Mouse (Mus musculus): ENCODE data around the gene Gm11011. TPM values are rescaled to one million over a fixed set of nuclear protein-coding genes. Genes with fewer than 3 reads are reported as not detected.
"Not testable (repeated sequence)": the region's sequence is repeated elsewhere in the genome, so short reads cannot be mapped to it uniquely, and the experiment has no call there.

Gm11011 gene
- not detected in 2 replicates for total RNA-seq (2017)

DNA sequence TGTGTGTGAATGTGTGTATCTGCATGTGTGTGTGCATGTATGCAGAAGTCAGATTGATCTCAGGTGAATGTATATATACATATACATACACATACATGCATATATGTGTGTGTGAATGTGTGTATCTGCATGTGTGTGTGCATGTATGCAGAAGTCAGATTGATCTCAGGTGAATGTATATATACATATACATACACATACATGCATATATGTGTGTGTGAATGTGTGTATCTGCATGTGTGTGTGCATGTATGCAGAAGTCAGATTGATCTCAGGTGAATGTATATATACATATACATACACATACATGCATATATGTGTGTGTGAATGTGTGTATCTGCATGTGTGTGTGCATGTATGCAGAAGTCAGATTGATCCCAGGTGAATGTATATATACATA, at the start of gene Gm11011:
Gm11011 (minus strand) TSS at position 101 of the 400 bp plus-strand sequence.
- not testable (repeated sequence) for ATAC-seq (replicated peaks; ENCODE audit: low read depth, poor library complexity, severe bottlenecking)

DNA sequence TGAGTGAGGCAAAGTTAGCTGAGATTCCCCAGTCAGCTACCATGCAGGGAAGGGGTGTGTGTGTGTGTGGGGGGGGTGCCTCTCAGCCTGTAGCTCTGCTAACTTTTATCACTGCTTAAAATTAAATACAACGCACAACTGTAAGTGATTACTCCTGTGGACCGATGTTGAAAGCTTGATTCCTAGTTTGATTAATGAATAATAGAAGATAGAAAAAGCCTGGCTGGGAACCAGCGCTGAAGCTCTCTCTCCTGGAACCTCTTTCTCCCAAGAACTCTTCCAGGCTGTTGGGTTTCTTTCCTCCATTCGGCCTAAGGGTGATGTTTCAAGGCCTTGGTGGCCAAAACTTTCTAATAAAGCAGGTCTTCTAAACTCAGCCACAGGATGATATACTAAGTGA, 48.9 kb upstream of the Gm11011 start:
- ATAC-seq (replicated peaks; ENCODE audit: low read depth, poor library complexity, severe bottlenecking) = no peak

DNA sequence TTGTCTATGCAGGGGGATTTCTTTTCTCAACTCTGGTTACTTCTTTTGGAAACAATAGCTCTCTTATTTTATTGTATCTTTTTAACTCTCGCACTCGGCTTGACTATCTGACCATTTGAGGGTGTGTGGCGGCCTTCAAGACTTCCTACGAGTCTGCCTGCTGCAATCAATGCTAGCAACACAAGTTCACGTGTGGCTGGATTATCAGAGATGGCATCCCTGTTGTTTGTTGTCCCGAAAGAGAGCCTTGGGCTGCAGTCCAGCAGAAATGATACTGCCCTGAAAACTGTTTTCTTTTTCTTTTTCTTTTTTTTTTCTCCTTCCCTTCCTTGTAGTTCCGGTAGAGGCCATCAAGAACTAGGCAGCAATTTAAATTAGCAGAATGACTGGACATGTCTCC, 47.9 kb upstream of the Gm11011 start:
- no peak for ATAC-seq (replicated peaks; ENCODE audit: low read depth, poor library complexity, severe bottlenecking)

DNA sequence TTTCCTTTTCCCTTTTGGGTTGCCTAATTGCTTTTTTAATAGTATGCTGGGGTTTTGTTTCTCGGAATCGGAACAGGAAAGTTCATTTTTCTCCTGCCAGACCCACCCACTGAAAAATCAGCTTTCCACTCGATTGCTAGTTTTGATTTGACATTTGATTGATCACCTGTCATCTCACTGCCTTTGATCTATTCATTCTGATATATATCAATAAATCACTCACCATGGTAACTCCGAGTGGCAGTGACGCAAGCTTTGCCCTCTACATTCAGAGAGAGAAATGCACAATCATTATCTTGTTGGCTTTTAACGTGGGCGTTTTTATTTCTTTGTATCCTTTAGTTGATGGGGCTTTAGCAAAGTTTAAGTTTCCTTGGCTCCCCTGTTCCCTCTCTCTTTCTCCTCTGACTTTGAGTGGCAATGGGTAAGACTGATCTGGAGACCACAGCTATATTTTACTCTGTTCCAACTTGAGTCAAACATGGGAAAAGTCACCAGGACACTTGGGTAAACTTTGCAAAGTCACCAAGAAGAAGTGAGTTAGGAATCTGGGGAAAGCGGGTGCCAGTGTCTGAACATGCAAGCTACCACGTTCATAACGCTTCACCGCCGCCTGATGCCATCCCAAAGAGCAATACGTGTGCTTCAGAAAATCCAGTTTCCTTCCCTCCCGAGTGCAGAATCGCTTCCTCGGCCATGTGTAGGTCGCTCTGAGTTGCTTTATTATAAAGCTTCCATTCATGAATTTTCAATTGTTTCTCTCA, 47.3 kb upstream of the Gm11011 start:
- ATAC-seq (replicated peaks; ENCODE audit: low read depth, poor library complexity, severe bottlenecking) = no peak

DNA sequence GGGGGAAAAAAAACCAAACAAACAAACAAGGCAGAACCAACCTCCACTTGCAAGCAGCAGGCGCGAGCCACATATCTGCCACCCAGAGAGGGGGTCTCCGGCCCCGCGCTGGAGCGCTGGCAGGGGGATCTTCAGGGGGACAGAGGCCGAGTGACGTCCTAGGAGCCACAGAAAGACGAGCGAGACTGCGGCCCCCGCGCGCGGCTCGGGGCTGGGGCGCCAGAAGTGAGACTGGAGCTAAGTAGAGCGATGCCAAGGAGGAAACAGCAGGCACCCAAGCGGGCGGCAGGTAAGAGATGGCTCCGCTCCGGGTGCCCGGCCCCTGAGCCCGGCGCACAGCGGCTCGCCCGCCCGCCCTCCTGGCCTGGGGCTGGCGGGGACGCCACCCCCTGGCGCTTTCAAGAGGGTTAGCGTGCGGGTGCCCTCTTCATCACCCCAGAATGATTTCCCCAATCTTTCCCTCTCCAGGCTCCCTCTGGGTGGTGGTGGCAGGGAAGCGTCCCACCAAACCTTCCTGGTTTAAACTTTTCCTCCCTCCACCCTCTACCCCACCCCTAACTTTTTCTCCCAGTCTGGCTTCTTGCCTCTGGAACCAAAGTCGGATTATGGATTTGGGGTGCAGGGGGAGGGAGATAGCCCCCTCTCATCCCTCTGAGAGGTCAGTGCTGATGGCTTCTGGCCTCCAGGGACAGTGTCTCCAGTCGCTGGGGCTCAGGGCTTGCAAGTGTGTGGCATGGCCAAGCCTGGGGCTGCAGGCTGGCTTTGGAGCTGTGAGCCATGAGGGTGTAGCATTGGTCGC, 46.1 kb upstream of the Gm11011 start:
- peak; percentile 39; the same call in 1 of the 2 replicates for ATAC-seq (replicated peaks; ENCODE audit: low read depth, poor library complexity, severe bottlenecking)

DNA sequence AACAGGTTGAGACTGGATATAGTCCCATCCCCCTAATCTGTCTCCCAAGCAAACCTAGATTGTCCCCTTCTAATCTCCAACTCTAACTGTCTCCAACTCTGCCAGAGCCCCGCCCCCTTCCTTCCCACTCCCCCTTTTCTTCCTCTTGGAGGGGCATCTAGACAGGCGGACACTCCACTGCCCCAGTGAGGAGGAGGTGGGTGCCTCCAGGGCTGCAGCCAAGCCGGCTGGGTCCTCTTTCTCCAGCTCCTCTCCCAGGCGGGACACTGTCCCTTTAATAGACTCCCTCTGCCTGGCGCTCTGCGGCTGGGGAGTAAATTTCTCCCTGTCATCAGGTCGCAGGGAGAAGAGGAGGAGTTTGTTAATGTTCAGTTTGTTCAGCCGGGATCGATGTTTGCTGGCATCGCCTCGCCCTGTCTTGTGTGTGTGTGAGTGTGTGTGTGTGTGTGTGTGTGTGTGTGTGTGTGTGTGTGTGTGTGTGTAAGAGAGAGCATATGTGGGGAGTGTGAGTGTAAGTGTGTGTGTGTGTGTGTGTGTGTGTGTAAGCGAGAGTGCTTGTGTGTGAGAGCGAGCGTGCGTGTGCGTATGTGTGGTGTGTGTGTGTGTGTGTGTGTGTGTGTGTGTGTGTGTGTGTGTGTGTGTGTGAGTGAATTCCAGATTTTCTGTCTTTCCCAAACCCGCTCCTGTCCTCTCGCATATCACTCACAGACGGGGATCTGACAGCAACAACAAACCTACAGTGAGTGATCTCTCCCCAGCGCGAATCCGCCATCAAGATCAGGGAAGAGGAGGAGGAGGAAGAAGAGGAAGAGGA, 45.0 kb upstream of the Gm11011 start, which contains the start of gene Tshz2:
Tshz2 (plus strand) TSS at position 676 of the 814 bp plus-strand sequence.
- ATAC-seq (replicated peaks; ENCODE audit: low read depth, poor library complexity, severe bottlenecking) = peak; percentile 76

DNA sequence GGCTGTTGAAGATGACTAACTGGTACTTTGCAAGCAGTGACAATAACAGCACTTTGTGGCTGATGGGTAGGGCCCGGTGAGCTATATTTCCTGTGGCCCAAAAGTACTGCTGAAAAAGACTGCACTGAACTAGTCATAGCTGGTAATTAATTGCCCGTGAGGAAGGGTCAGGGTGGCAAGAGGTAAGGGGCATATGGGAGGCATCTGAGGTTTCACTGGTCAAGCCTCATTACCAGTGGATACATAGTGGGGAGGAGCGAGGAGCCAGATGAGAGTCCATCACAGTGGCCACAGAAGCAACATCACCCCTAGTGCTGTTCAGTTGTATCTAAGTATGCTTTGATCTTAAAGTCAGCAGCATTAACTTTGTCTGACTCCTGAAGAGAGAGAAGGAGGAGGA, 42.5 kb upstream of the Gm11011 start:
- no peak for ATAC-seq (replicated peaks; ENCODE audit: low read depth, poor library complexity, severe bottlenecking)

DNA sequence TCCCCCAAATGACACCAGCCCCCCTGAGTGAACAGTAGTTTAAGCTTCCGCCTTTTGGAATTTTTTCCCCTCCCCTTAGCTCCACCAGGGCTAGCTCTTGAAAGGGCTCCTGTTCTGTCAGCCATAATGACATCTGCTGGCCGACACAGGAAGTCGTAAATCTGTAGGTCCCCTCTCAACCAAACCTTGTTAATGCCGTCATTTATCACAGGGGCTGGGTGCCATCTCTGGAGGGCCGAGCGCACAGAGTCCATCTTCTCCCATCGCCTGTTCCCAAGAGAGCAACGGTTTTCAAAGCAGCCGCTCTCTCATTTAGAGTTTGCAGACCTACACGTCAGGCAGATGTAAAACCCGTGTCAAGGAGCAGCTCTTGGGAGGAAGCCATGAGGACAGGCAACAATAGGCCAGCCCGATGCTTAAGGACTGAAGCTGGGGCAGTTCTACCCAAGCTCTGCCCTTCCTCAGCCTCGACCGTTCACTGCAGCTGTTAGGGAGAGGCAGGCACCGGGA, 33.7 kb upstream of the Gm11011 start:
- peak; percentile 57 for ATAC-seq (replicated peaks; ENCODE audit: low read depth, poor library complexity, severe bottlenecking)

DNA sequence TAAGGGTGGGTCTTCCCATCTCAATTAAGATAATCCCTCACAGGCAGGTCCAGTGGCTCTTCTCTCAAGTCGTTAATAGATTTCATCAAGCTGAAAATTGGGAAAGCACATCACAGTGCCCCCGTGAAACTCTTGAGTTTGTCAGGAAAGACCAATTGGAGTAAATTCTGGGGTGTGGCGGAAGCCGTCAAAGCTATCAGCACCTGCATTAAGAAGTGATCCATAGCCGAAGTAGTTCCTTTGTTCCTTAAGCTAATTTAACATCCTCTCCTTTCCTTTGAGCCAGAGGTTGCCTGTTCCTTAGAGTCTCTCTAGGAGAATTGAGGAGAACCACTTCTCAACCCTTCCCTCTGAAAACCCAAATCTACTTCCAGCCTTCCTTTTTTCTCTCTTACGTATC, 28.5 kb upstream of the Gm11011 start:
- no peak for ATAC-seq (replicated peaks; ENCODE audit: low read depth, poor library complexity, severe bottlenecking)

DNA sequence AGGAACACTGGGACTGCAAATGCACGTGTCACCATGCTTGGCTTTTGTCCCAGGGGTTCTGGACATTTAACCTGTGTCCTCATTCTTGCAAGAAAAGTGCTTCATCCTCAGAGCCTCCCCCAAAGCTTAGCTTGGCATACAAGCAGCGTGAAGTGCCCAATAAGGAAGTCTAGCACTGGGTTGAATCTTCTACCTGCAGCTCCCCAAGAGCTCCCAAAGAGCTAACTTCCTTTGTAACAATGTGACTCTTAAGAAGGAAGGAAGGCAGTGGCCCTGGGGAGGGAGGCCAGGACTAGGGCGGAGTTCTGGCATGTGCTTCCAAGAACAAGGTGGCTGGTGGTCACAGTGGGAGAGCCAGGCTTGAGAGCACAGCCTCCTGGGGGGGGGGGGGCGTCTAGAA, 27.1 kb upstream of the Gm11011 start:
- no peak for ATAC-seq (replicated peaks; ENCODE audit: low read depth, poor library complexity, severe bottlenecking)

DNA sequence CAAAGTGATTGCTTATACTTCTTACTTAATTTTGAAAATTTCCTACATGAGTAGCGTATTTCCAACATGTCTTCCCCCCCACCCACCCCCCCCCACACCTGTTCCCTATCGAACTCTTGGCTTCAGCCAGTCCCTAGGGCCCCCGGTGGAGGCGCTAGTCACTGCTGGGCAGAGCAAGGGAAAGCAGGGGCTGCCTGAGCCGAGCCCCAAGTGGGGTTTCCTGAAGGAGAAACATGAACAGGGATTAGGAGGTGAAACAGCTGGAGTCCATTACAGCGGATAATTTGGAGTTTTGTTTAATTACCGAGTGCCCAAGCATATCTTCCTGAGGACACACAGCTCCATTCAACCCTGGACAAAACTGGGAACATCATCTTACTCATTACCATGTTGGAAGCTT, 24.0 kb upstream of the Gm11011 start:
- no peak for ATAC-seq (replicated peaks; ENCODE audit: low read depth, poor library complexity, severe bottlenecking)

DNA sequence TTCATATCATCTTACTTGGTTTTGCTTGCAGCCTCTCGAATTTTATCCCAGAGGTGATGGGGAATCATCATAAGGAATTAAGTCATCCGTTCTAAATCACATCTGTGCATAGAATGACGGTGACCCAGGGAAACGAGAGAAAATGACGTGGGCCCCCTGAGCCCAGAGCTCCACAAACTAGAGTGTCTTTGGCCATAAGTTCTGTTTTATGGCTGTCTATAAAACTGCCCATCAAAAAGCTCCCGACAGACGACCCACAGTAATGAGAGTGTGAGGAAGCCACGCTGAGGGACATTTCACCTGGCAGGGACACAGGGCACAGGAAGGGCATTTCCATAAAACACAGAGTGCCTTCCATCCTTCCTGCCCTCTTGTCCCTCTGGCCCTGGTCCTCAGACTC, 23.3 kb upstream of the Gm11011 start:
- no peak for ATAC-seq (replicated peaks; ENCODE audit: low read depth, poor library complexity, severe bottlenecking)

DNA sequence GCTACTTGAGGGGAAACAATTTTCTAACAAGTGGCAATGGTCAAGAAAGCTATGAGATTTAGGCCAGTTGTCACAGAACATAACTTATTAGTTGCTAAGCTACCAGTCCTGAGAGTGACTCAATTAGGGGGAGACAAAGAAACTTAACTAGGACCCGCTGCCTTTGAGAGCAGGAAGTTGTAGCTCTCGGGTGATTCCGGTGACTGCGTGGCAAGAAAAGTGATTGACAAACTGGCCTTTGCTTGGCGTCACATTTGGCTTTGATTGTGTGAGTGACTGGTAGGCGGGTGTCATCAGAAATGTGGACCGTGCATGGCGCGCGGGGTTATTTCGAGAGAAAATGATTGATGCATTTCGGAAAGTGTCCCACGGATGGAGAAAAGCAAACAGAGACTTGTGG, 22.4 kb upstream of the Gm11011 start:
- ATAC-seq (replicated peaks; ENCODE audit: low read depth, poor library complexity, severe bottlenecking) = peak; percentile 29; the same call in 1 of the 2 replicates

DNA sequence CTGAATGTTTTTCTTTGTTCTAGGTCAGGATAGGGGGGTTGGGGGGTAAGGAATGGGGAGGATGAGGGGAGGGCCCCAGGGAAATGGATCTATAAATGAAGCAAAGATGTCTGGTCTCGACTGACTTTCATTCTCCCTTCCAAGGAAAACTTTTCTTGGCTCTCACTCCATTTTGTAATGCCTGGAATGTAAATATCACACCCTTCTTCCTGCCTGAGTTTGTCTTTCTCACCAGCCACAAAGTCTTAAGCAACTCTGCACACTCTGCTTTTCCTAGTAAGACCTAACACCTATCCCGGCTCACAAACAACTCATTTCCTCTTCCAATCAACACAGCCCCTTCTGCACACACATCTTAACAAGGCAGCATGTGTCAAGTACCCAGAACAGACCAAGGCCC, 20.2 kb upstream of the Gm11011 start:
- ATAC-seq (replicated peaks; ENCODE audit: low read depth, poor library complexity, severe bottlenecking) = no peak

DNA sequence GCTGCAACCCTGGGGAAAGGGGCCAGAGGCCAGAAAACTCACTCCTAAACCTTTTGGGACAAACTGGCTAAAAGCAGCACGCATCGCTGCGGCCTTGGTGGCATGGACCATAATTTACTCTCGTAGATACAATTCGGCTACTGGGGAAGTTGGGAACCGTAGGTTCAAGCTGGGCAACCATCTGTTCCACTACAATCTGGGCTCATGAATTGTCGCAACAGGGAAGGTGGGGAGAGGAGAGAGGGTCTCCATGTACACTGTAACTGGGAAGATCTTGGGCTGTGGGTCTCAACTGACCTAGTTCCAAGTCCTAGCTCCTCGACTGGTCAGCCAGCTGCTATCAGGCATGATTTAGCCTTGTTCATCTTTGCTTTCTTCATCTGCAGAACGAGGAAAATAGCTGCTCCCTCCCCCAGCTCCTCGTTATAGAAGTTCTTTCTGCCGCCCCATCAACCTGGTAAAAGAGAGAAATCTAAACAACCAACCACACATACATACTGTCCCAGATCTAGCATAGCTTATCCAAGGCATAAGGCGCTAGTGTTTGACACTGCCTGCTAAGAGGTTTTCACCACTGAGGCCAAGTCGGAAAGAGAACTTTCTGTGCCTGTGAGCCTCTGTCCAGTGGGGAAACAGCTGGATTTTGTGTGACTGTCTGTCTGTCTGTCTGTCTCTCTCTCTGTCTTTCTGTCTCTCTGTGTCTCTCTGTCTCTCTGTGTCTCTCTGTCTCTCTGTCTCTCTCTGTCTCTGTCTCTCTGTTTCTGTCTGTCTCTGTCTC, 19.5 kb upstream of the Gm11011 start:
- ATAC-seq (replicated peaks; ENCODE audit: low read depth, poor library complexity, severe bottlenecking) = no peak

DNA sequence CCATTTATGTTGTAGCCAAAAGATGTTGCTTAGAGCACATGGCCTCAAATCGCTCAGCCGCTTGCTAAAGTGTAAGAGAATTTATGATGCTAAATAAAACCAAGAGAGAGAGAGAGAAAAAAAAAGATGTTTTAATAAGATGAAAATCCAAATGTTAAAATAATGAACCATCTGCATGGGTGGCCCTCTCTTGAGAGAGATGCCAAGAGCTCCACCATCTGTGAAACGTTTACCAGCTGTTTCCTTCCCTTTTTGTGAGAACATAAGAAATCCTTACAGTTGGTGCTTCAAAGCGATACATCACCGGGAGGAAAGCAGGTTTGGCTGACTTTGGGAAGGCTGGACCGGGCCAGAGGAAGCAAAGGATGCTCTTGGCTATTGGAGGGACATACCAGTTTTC, 12.6 kb upstream of the Gm11011 start:
- ATAC-seq (replicated peaks; ENCODE audit: low read depth, poor library complexity, severe bottlenecking) = 0 out of 2 replicates have a peak, but pooled peaks have one; percentile 29

DNA sequence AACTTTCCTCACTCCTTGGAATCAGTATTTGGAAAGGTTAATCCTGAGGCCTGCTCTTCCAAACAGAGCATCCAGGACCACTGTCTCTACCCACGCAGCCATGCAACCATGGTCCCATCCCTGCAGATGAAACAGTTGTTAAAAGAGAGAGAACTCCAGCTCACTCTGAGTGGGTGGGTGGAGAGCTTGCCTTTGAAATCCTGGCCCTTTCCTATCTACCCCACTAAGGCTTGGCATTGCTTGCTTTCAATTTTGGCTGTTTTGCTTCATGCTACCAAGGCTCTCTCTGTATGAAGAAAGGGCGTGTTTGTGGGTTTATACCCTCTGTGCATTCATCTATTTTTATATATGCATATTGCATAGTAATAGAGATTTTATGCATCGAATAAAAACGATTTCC, 12.0 kb upstream of the Gm11011 start:
- no peak for ATAC-seq (replicated peaks; ENCODE audit: low read depth, poor library complexity, severe bottlenecking)

DNA sequence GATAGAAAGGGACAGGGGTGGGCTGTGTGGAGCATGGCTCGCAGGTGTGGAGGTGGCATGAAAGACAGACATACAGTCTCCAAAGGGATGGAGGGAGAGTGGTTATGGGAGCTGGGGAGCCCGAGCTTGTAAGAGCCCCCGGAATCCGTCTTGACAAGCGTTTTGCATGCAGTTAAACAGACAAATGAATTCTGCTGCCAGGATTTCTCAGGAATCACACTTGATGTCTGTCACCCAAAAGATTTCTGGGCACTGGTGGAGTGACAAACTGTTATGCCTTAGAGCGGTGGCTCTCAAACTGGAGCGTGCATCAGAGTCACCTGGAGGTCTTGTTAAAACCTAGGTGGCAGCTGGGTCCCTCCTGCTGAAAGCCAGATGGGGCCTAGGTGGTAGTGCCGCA, 10.4 kb upstream of the Gm11011 start:
- no peak for ATAC-seq (replicated peaks; ENCODE audit: low read depth, poor library complexity, severe bottlenecking)

DNA sequence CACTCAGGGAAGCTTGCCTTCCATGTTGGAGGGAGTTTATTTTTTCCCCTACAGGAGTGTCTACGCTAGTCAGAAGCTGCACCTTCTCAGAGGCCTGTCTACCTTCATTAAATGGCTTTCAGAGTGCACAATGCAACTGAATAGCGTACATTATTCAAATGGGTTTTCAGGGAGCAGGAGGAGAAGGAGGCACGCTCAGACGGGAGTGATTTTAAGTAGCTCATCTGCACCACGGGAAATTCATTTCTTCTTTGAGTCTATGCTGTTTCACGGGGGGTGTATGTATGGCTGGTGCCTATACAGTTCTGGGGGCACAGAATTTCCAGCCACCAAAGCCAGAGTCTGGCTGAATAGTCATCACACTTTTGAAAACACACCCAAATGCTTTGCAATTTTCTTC, 9.8 kb upstream of the Gm11011 start:
- no peak for ATAC-seq (replicated peaks; ENCODE audit: low read depth, poor library complexity, severe bottlenecking)

DNA sequence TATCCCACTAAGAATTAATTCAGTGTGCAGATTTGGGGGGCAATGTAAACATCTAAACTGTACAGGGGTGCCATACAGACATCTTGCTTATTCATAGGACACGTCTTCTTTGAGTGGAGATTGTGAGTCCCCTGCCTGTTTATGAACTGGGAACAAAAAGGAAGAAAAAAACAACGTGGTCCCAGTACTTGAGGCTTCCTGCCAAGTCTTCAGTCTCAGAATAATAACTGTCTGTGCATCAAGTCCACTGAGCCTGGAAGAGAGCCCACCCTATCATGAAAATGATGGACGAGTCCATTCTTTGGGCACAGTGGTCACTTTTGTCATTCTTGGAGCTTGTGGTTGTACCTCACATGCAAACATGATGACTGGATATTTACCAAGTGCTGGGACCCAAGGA, 6.2 kb upstream of the Gm11011 start:
- ATAC-seq (replicated peaks; ENCODE audit: low read depth, poor library complexity, severe bottlenecking) = no peak
